In the genomic region with DNA sequence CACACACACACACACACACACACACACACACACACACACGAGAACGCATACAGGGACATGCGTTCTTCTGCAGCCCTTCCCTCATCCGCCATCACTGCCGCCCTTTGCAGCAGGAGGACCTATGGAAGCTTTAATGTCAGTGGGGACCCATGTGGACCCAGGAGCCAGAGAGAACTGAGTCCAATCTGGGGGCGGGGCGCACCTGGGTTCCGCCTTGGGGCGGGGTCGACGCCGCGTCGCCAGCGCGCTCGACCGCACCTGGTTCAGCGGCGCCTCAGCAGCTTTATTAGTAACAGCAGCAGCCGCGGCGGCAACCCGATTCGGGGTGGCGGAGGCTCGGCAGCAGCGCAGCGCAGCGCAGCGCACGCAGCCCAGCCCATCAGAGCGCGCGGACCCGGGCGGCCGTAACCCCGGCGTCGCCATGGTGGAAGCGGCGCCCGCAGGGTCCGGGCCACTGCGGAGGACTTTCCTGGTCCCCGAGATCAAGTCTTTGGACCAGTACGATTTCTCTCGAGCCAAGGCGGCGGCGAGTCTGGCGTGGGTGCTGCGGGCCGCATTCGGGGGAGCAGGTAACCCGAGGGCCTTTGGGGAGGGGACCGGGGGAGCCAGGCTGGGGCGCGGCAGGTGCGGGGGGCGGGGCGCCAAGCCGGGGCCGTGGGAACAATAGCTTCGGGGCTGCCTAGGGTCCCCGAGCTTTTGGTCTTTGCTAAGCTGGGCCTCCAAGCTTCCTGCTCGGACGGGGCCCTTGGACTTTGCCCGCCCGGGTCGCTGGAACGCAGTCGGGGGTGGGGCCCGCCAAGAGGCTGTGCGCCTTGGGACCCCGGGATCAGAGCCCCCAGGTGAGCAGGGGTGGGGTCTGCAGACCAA, we compare ENCODE assay signal across 8 mouse cellular contexts. TPM values are rescaled to one million over a fixed set of nuclear protein-coding genes. Genes with fewer than 3 reads are reported as not detected.
DNase-seq lines count a peak whose midpoint lies in the region; ATAC-seq lines count a peak whose summit lies in the region.

No protein-coding gene starts in this region.

- H3K4me2 ChIP-seq in forebrain, embryonic 16.5 days (ENCODE audit: low read length) = peak overlapping the region; percentile 78
- peak overlapping the region; percentile 91 for H3K4me2 ChIP-seq in limb, embryonic 12.5 days
- H3K4me2 ChIP-seq in midbrain, embryonic 12.5 days (replicated peaks) = peak overlapping the region; percentile 85

- peak; percentile 85 for DNase-seq in heart, adult 11 months
- DNase-seq in heart, adult 18-20 months = no peak
- DNase-seq in cerebellum, adult 11-12 months = peak; percentile 73
- peak; percentile 85 for DNase-seq in kidney, adult 11 months
- DNase-seq in telencephalon, adult 2 months (ENCODE audit: low read depth, low spot score) = peak; percentile 29

- peak; percentile 87 for ATAC-seq in forebrain, embryonic 16.5 days
- peak; percentile 72 for ATAC-seq in limb, embryonic 12.5 days (ENCODE audit: insufficient number of reproducible peaks, insufficient read depth, low FRiP score, low TSS enrichment, low read depth)
- peak; percentile 82 for ATAC-seq in midbrain, embryonic 12.5 days (ENCODE audit: low FRiP score, low read depth)

- H3K4me3 ChIP-seq in forebrain, embryonic 16.5 days (replicated peaks; ENCODE audit: low read length) = peak overlapping the region; percentile 94
- H3K4me3 ChIP-seq in limb, embryonic 12.5 days (replicated peaks) = peak overlapping the region; percentile 76
- H3K4me3 ChIP-seq in midbrain, embryonic 12.5 days = peak overlapping the region; percentile 90

- WGBS in forebrain, embryonic 16.5 days = under 1% methylated on average over 77 of the region's 77 CpGs
- under 1% methylated on average over 75 of the region's 77 CpGs for WGBS in limb, embryonic 12.5 days
- WGBS in midbrain, embryonic 12.5 days = under 1% methylated on average over 74 of the region's 77 CpGs

- no peaks in the 10 kb centered on the region for H3K9me3 ChIP-seq in forebrain, embryonic 16.5 days (ENCODE audit: control insufficient read depth, low read length)
- H3K9me3 ChIP-seq in limb, embryonic 12.5 days = no peaks in the 10 kb centered on the region
- H3K9me3 ChIP-seq in midbrain, embryonic 12.5 days = no peaks in the 10 kb centered on the region

- no peaks in the 10 kb centered on the region for H3K36me3 ChIP-seq in forebrain, embryonic 16.5 days (ENCODE audit: control insufficient read depth, insufficient read depth)
- no peaks in the 10 kb centered on the region for H3K36me3 ChIP-seq in limb, embryonic 12.5 days
- no peaks in the 10 kb centered on the region for H3K36me3 ChIP-seq in midbrain, embryonic 12.5 days

- peak overlapping the region; percentile 79 for H3K27ac ChIP-seq in forebrain, embryonic 16.5 days (ENCODE audit: low read length)
- peak overlapping the region; percentile 53 for H3K27ac ChIP-seq in limb, embryonic 12.5 days
- H3K27ac ChIP-seq in midbrain, embryonic 12.5 days (replicated peaks) = peak overlapping the region; percentile 79

- no peaks in the 10 kb centered on the region for H3K27me3 ChIP-seq in forebrain, embryonic 16.5 days (replicated peaks; ENCODE audit: control insufficient read depth, insufficient read depth, low read length)
- peaks cover 16% of the 10 kb centered on the region for H3K27me3 ChIP-seq in limb, embryonic 12.5 days
- H3K27me3 ChIP-seq in midbrain, embryonic 12.5 days = peaks cover 12% of the 10 kb centered on the region; the same call in 1 of the 2 replicates

- peaks cover 2% of the 10 kb centered on the region; the same call in 1 of the 2 replicates for H3K4me1 ChIP-seq in forebrain, embryonic 16.5 days (replicated peaks; ENCODE audit: control insufficient read depth, insufficient read depth, low read length)
- peaks cover 11% of the 10 kb centered on the region; the same call in 1 of the 2 replicates for H3K4me1 ChIP-seq in limb, embryonic 12.5 days (replicated peaks)
- H3K4me1 ChIP-seq in midbrain, embryonic 12.5 days = peaks cover 9% of the 10 kb centered on the region; the same call in 1 of the 2 replicates

- H3K9ac ChIP-seq in forebrain, embryonic 16.5 days (replicated peaks; ENCODE audit: low read depth, low read length) = peak overlapping the region; percentile 90
- peak overlapping the region; percentile 71 for H3K9ac ChIP-seq in limb, embryonic 12.5 days (replicated peaks)
- peak overlapping the region; percentile 93 for H3K9ac ChIP-seq in midbrain, embryonic 12.5 days (replicated peaks)

RNA-seq across cellular contexts. Expression of a gene that starts 0.5 kb away (rescaled TPM):
- 1 to 10 TPM; 1.2 to 1.6 TPM for total RNA-seq in heart, adult 18-20 months (2021)
- polyA plus RNA-seq in forebrain, embryonic 16.5 days (2015; fragmentation: Nextera tagmentation; extraction: Ambion mirVana) = 38.1 and 39.3 TPM in 2 replicates
- polyA plus RNA-seq in limb, embryonic 12.5 days (2016; fragmentation: Nextera tagmentation; extraction: Ambion mirVana) = 7.0 and 8.5 TPM in 2 replicates
- polyA plus RNA-seq in midbrain, embryonic 12.5 days (2016; fragmentation: Nextera tagmentation; extraction: Ambion mirVana) = 22.9 and 26.5 TPM in 2 replicates

RNA-seq across cellular contexts. Expression of a gene that starts 19.8 kb away (rescaled TPM):
- under 1 TPM; 0.22 to 0.49 TPM for total RNA-seq in heart, adult 18-20 months (2021)
- polyA plus RNA-seq in forebrain, embryonic 16.5 days (2015; fragmentation: Nextera tagmentation; extraction: Ambion mirVana) = 0.29 and 0.56 TPM in 2 replicates
- 0.69 and 0.74 TPM in 2 replicates for polyA plus RNA-seq in limb, embryonic 12.5 days (2016; fragmentation: Nextera tagmentation; extraction: Ambion mirVana)
- 2.8 and 3.2 TPM in 2 replicates for polyA plus RNA-seq in midbrain, embryonic 12.5 days (2016; fragmentation: Nextera tagmentation; extraction: Ambion mirVana)

RNA-seq across cellular contexts. Expression of a gene that starts 33.5 kb away (rescaled TPM):
- 10 to 100 TPM; 14.0 to 20.3 TPM for total RNA-seq in heart, adult 18-20 months (2021)
- polyA plus RNA-seq in forebrain, embryonic 16.5 days (2015; fragmentation: Nextera tagmentation; extraction: Ambion mirVana) = 69.3 and 71.2 TPM in 2 replicates
- polyA plus RNA-seq in limb, embryonic 12.5 days (2016; fragmentation: Nextera tagmentation; extraction: Ambion mirVana) = 67.7 and 68.9 TPM in 2 replicates
- polyA plus RNA-seq in midbrain, embryonic 12.5 days (2016; fragmentation: Nextera tagmentation; extraction: Ambion mirVana) = 62.8 and 65.2 TPM in 2 replicates

RNA-seq across cellular contexts. Expression of a gene that starts 33.7 kb away (rescaled TPM):
- total RNA-seq in heart, adult 18-20 months (2021) = 10 to 100 TPM; 75.5 to 95.8 TPM
- polyA plus RNA-seq in forebrain, embryonic 16.5 days (2015; fragmentation: Nextera tagmentation; extraction: Ambion mirVana) = 79.0 and 83.6 TPM in 2 replicates
- polyA plus RNA-seq in limb, embryonic 12.5 days (2016; fragmentation: Nextera tagmentation; extraction: Ambion mirVana) = 115 and 133 TPM in 2 replicates
- polyA plus RNA-seq in midbrain, embryonic 12.5 days (2016; fragmentation: Nextera tagmentation; extraction: Ambion mirVana) = 109 and 124 TPM in 2 replicates

RNA-seq across cellular contexts. Expression of a gene that starts 37.7 kb away (rescaled TPM):
- not detected for total RNA-seq in heart, adult 18-20 months (2021)
- 0.41 and 0.98 TPM in 2 replicates for polyA plus RNA-seq in forebrain, embryonic 16.5 days (2015; fragmentation: Nextera tagmentation; extraction: Ambion mirVana)
- polyA plus RNA-seq in limb, embryonic 12.5 days (2016; fragmentation: Nextera tagmentation; extraction: Ambion mirVana) = 0.31 and 0.61 TPM in 2 replicates
- polyA plus RNA-seq in midbrain, embryonic 12.5 days (2016; fragmentation: Nextera tagmentation; extraction: Ambion mirVana) = 0.14 TPM in 1 of 2 replicates, not detected in the other

Comparison
In these comparisons a context has a peak if more than half of its experiments do, and no peak if none do; other contexts are left out.
1. DNase-seq: peak in heart, adult 11 months (single experiment), cerebellum, adult 11-12 months (single experiment), kidney, adult 11 months (single experiment) and telencephalon, adult 2 months (single experiment); none in heart, adult 18-20 months (0 of 2).
2. Peak in every context shown above with its lines, with median percentiles within 50 percentile points of each other: ATAC-seq, H3K27ac ChIP-seq, H3K4me2 ChIP-seq, H3K4me3 ChIP-seq and H3K9ac ChIP-seq.